ENCODE assay signal across 28 mouse cellular contexts in genomic region chr11:95002705-95003104, GRCm38 (mm10). TPM values are rescaled to one million over a fixed set of nuclear protein-coding genes. Genes with fewer than 3 reads are reported as not detected.
A peak's percentile ranks its signal among the peaks of the same experiment; 100 is the strongest.
DNase-seq lines count a peak whose midpoint lies in the region; ATAC-seq and TF ChIP-seq lines count a peak whose summit lies in the region.
"Had no signal": no experiment of that assay in that cellular context is flagged by ENCODE, and none has a peak within 500 bp of the region (broad histone marks: within the 10 kb centered on the region; RNA-seq: fewer than 3 reads in every experiment).

No protein-coding gene starts in this region.

- no peak overlapping the region for H3K4me2 ChIP-seq in forebrain, embryonic 15.5 days (replicated peaks)
- H3K4me2 ChIP-seq: embryonic facial prominence, embryonic 13.5 days; forebrain, embryonic 12.5 days; heart, embryonic 13.5 days; hindbrain, embryonic 12.5 days had no signal

- H3K9ac ChIP-seq in forebrain, embryonic 15.5 days (replicated peaks), result no peak overlapping the region
- H3K9ac ChIP-seq: forebrain, embryonic 12.5 days; heart, embryonic 13.5 days; hindbrain, embryonic 12.5 days had no signal

- no peak overlapping the region for H3K4me3 ChIP-seq in layer of hippocampus, adult 2 months
- H3K4me3 ChIP-seq in forebrain, embryonic 15.5 days, result no peak overlapping the region
- H3K4me3 ChIP-seq: embryonic facial prominence, embryonic 13.5 days; forebrain, embryonic 12.5 days; heart, embryonic 13.5 days; hindbrain, embryonic 12.5 days had no signal

- H3K9me3 ChIP-seq in forebrain, embryonic 15.5 days, result no peaks in the 10 kb centered on the region
- H3K9me3 ChIP-seq: embryonic facial prominence, embryonic 13.5 days; forebrain, embryonic 12.5 days; heart, embryonic 13.5 days; hindbrain, embryonic 12.5 days had no signal

- no peaks in the 10 kb centered on the region for H3K27me3 ChIP-seq in forebrain, embryonic 15.5 days
- H3K27me3 ChIP-seq: embryonic facial prominence, embryonic 13.5 days; forebrain, embryonic 12.5 days; heart, embryonic 13.5 days; hindbrain, embryonic 12.5 days; Patski had no signal

- H3K4me1 ChIP-seq in forebrain, embryonic 15.5 days, result peaks cover 52% of the 10 kb centered on the region

- H3K27ac ChIP-seq in layer of hippocampus, adult 2 months, result peak overlapping the region; percentile 100
- no peak overlapping the region for H3K27ac ChIP-seq in forebrain, embryonic 15.5 days (replicated peaks)
- H3K27ac ChIP-seq: embryonic facial prominence, embryonic 13.5 days; forebrain, embryonic 12.5 days; heart, embryonic 13.5 days; hindbrain, embryonic 12.5 days had no signal

- peak; percentile 4; the same call in 1 of the 2 replicates for ATAC-seq in frontal cortex, adult (ENCODE audit: low TSS enrichment)
- no peak for ATAC-seq in forebrain, embryonic 15.5 days (replicated peaks)
- ATAC-seq: activated CD4-positive, CD25-positive, alpha-beta regulatory T cell, adult 4 months; hindbrain, embryonic 16.5 days; Patski had no signal

- WGBS in forebrain, embryonic 15.5 days, result 92% methylated on average over 8 of the region's 8 CpGs

- no peak for TF ChIP-seq CTCF in layer of hippocampus, adult 2 months (conservative IDR thresholded peaks at IDR 0.05)

- peaks cover 63% of the 10 kb centered on the region for H3K36me3 ChIP-seq in forebrain, embryonic 15.5 days

- no peak for DNase-seq in frontal cortex, adult 2 months (ENCODE audit: extremely low spot score in 1 of 2, low spot score in 1 of 2)
- peak in 1 of 2 experiments; percentile 65 for DNase-seq in layer of hippocampus, adult 2 months (ENCODE audit: low spot score in 2 of 2)
- DNase-seq in layer of hippocampus, postnatal 25 days (ENCODE audit: extremely low spot score in 1 of 2, low spot score in 1 of 2), result no peak
- peak; percentile 69 for DNase-seq in brain, adult 2 months (ENCODE audit: low read depth, low spot score)
- DNase-seq in layer of hippocampus, adult 9-11 months, result peak; percentile 77
- no peak for DNase-seq in urinary bladder, postnatal 14 days (ENCODE audit: low spot score)
- DNase-seq: adrenal gland, postnatal 36 days; cerebellum, adult 11 months; cerebellum, adult 8-10 months; cerebellum, postnatal 36 days; gastrocnemius, postnatal 14 days; heart, postnatal 10 days; heart, postnatal 4 days had no signal

RNA-seq across cellular contexts. Expression of gene Samd14, which starts 7.0 kb away (rescaled TPM):
- 27.5 and 28.1 TPM in 2 replicates for polyA plus RNA-seq in frontal cortex, adult 2 months (2012; rRNA removed)
- 10 to 100 TPM; 38.9 to 40.8 TPM for total RNA-seq in layer of hippocampus, adult 2 months (2021)
- total RNA-seq in layer of hippocampus, postnatal 25 days (2021), result 10 to 100 TPM; 48.4 to 49.1 TPM
- 120 and 123 TPM in 2 replicates for polyA plus RNA-seq in forebrain, embryonic 15.5 days (2015; fragmentation: Nextera tagmentation; extraction: Ambion mirVana)

RNA-seq across cellular contexts. Expression of gene Ppp1r9b, which starts 11.9 kb away (rescaled TPM):
- 296 and 312 TPM in 2 replicates for polyA plus RNA-seq in frontal cortex, adult 2 months (2012; rRNA removed)
- total RNA-seq in layer of hippocampus, adult 2 months (2021), result 100 to 1,000 TPM; 967 to 974 TPM
- total RNA-seq in layer of hippocampus, postnatal 25 days (2021), result 100 to 1,000 TPM; 926 to 939 TPM
- 23.0 and 23.9 TPM in 2 replicates for polyA plus RNA-seq in forebrain, embryonic 15.5 days (2015; fragmentation: Nextera tagmentation; extraction: Ambion mirVana)

RNA-seq across cellular contexts. Expression of gene Sgca, which starts 26.6 kb away (rescaled TPM):
- polyA plus RNA-seq in frontal cortex, adult 2 months (2012; rRNA removed), result 1.1 and 1.4 TPM in 2 replicates
- total RNA-seq in layer of hippocampus, adult 2 months (2021), result under 1 TPM in 1 of 2 experiments, not detected in 1; 0.44 TPM
- under 1 TPM; 0.44 to 0.45 TPM for total RNA-seq in layer of hippocampus, postnatal 25 days (2021)
- polyA plus RNA-seq in forebrain, embryonic 15.5 days (2015; fragmentation: Nextera tagmentation; extraction: Ambion mirVana), result not detected in 2 replicates
- total RNA-seq: adrenal gland, postnatal 36 days; granulocyte monocyte progenitor cell, adult 5-6 weeks had no signal
- polyA plus RNA-seq: forebrain, embryonic 12.5 days; intestine, embryonic 14.5 days had no signal

RNA-seq across cellular contexts. Expression of gene Hils1, which starts 35.3 kb away (rescaled TPM):
- polyA plus RNA-seq in frontal cortex, adult 2 months (2012; rRNA removed), result not detected in 2 replicates
- total RNA-seq in layer of hippocampus, adult 2 months (2021), result not detected
- total RNA-seq in layer of hippocampus, postnatal 25 days (2021), result not detected
- not detected in 2 replicates for polyA plus RNA-seq in forebrain, embryonic 15.5 days (2015; fragmentation: Nextera tagmentation; extraction: Ambion mirVana)
- total RNA-seq: adrenal gland, adult 18-20 months; adrenal gland, postnatal 36 days; CH12.LX; gastrocnemius, postnatal 14 days; granulocyte monocyte progenitor cell, adult 5-6 weeks; heart, adult 8-10 months; heart, postnatal 10 days; heart, postnatal 4 days had no signal
- polyA plus RNA-seq: activated CD4-positive, CD25-positive, alpha-beta regulatory T cell, adult 4 months; brain, embryonic 14.5 days; embryonic facial prominence, embryonic 13.5 days; forebrain, embryonic 12.5 days; heart, embryonic 13.5 days; hindbrain, embryonic 12.5 days; hindbrain, embryonic 16.5 days; intestine, embryonic 14.5 days; Patski had no signal

RNA-seq across cellular contexts. Expression of gene Pdk2, which starts 38.4 kb away (rescaled TPM):
- 88.7 and 97.3 TPM in 2 replicates for polyA plus RNA-seq in frontal cortex, adult 2 months (2012; rRNA removed)
- 100 to 1,000 TPM; 133 TPM for total RNA-seq in layer of hippocampus, adult 2 months (2021)
- 100 to 1,000 TPM; 114 to 118 TPM for total RNA-seq in layer of hippocampus, postnatal 25 days (2021)
- 26.4 and 27.3 TPM in 2 replicates for polyA plus RNA-seq in forebrain, embryonic 15.5 days (2015; fragmentation: Nextera tagmentation; extraction: Ambion mirVana)
- total RNA-seq: CH12.LX had no signal

Comparison
In these comparisons a context has a peak if more than half of its experiments do, and no peak if none do; other contexts are left out.
1. DNase-seq: peak in brain, adult 2 months (single experiment) and layer of hippocampus, adult 9-11 months (single experiment); none in frontal cortex, adult 2 months (0 of 2), layer of hippocampus, postnatal 25 days (0 of 2) and urinary bladder, postnatal 14 days (single experiment).